Mouse (Mus musculus) hindbrain, embryonic 16.5 days (tissue): Measurements from ENCODE around the gene Lamtor5. TPM values are rescaled to one million over a fixed set of nuclear protein-coding genes. Genes with fewer than 3 reads are reported as not detected.
A peak's percentile ranks its signal among the peaks of the same experiment; 100 is the strongest.

Experiments used
- ATAC-seq: fragments of 200-750 bp; cut with Nextera tagmentation; 2 replicates; pipeline ENCODE4 v1.8.0; 2017; ENCODE audit warnings: moderate TSS enrichment, moderate library complexity
- H3K27ac ChIP-seq: fragments of 300-500 bp; sonication (generic); 2 replicates; pipeline ENCODE4 v1.5.1; 2014; ENCODE audit warnings: low read depth, mild to moderate bottlenecking, control low read depth, low read length, moderate library complexity
- H3K27me3 ChIP-seq: fragments of 300-500 bp; sonication (generic); replicated peaks from 2 replicates; pipeline ENCODE4 v1.6.1; 2014; ENCODE audit warnings: low read length; ENCODE audit not compliant: control insufficient read depth, insufficient read depth
- H3K36me3 ChIP-seq: fragments of 300-500 bp; sonication (generic); 2 replicates; pipeline ENCODE4 v1.6.1; 2014; ENCODE audit warnings: mild to moderate bottlenecking, low read length, moderate library complexity, mixed read lengths; ENCODE audit not compliant: control insufficient read depth, insufficient read depth
- H3K4me1 ChIP-seq: fragments of 300-500 bp; sonication (generic); 2 replicates; pipeline ENCODE4 v1.6.1; 2014; ENCODE audit warnings: low read depth, low read length; ENCODE audit not compliant: control insufficient read depth, insufficient read depth
- H3K4me2 ChIP-seq: fragments of 300-500 bp; sonication (generic); 2 replicates; pipeline ENCODE4 v1.6.1; 2014; ENCODE audit warnings: mild to moderate bottlenecking, low read length, control low read depth, moderate library complexity
- H3K4me3 ChIP-seq: fragments of 300-500 bp; sonication (generic); 2 replicates; pipeline ENCODE4 v1.5.1; 2014; ENCODE audit warnings: mild to moderate bottlenecking, low read length, control low read depth, moderate library complexity
- H3K9ac ChIP-seq: fragments of 300-500 bp; sonication (generic); 2 replicates; pipeline ENCODE4 v1.6.1; 2014; ENCODE audit warnings: low read depth, mild to moderate bottlenecking, control low read depth, low read length, moderate library complexity
- H3K9me3 ChIP-seq: fragments of 300-500 bp; sonication (generic); 2 replicates; pipeline ENCODE4 v1.6.1; 2014; ENCODE audit warnings: mild to moderate bottlenecking, low read length, moderate library complexity; ENCODE audit not compliant: control insufficient read depth
- WGBS: fragments of 180-500 bp; shearing (Covaris S2); extraction: QIAGEN DNeasy Blood & Tissue Kit; methylation state at CpG from one replicate; pipeline ENCODE4 v1.1.7; 2014; 5-methylcytosine and 5-hydroxymethylcytosine counted together
- polyA plus RNA-seq: library from polyadenylated mRNA; unstranded; fragments of >200 nt; fragmentation: Nextera tagmentation; extraction: Ambion mirVana; gene quantifications from 2 replicates; pipeline ENCODE4 v1.2.1, GENCODE M21; 2015

Lamtor5 gene
- polyA plus RNA-seq, 1 experiment from 2014 or later = 182 TPM

- H3K9ac ChIP-seq = no peak within 1 kb of the TSS
- 90% methylated on average over 9 of the region's 9 CpGs for WGBS
These were observed 39.1 kb upstream of the Lamtor5 start, which contains the start of gene Prok1 for GRCm38 (mm10) chr3:107239607-107240006. TSS of gene Prok1 (minus strand) at chr3:107239707.

DNA sequence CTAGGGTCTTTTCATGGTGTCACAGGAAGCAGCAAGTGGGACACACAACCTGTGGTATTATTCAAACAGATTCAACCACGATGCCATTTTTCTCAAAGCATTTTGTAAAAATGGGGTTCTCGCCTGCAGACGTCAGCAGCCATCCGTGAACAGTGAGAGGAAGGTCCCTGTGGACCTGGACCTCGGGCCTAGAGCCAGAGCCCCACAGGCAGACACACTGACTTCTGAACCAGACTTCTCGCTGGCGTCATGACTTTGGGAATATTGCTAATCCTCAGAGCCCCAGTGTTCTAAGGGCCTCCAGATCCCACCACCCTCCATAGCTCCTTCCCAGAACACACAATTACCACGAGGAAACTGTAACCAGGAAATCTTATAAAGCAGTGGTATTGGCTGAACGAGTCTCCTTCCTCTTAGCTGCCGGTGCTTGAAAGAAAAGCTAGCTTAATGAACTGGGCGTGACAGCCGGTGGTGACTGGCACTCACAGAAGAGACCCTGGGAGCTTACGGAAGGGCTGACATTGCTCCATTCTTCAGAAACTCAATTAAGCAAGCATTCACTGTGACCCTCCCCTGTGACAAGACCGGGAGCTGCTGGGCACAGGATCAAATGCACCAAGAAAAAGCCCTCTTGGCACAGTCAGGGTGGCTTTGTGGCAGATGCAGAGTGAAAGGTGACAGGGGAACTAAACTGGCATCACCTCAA is 37.1 kb upstream of the Lamtor5 start:
- Histone ChIP-seq H3K4me2 (0 out of 2 replicates have a peak overlapping the region, but pooled peaks have one; percentile 20), H3K27me3 (no peaks in the 10 kb centered on the region; the same call in 1 of the 2 replicates), H3K4me3 (no peak overlapping the region), H3K9ac (no peak overlapping the region), H3K27ac (no peak overlapping the region), H3K4me1 (peaks cover 5% of the 10 kb centered on the region), H3K9me3 (no peaks in the 10 kb centered on the region), H3K36me3 (no peaks in the 10 kb centered on the region)
- 20% methylated on average over 14 of the region's 14 CpGs for WGBS
- peak; percentile 78 for ATAC-seq

More at GRCm38 (mm10) chr3:107239607-107240006, 39.1 kb upstream of the Lamtor5 start, which contains the start of gene Prok1:
- no peaks in the 10 kb centered on the region; the same call in 1 of the 2 replicates for H3K27me3 ChIP-seq
- no peak within 1 kb of the TSS for H3K27ac ChIP-seq
- no peak within 1 kb of the TSS for H3K4me2 ChIP-seq
- no peak within 1 kb of the TSS for H3K4me3 ChIP-seq
- no peak for ATAC-seq
- H3K36me3 ChIP-seq = no peaks in the 10 kb centered on the region
- H3K4me1 ChIP-seq = peaks cover 5% of the 10 kb centered on the region
- no peaks in the 10 kb centered on the region for H3K9me3 ChIP-seq

- H3K4me1 ChIP-seq = peaks cover 3% of the 10 kb centered on the region; the same call in 1 of the 2 replicates
- no peaks in the 10 kb centered on the region; the same call in 1 of the 2 replicates for H3K27me3 ChIP-seq
- H3K9me3 ChIP-seq = no peaks in the 10 kb centered on the region
- H3K27ac ChIP-seq = no peak overlapping the region
- H3K4me2 ChIP-seq = no peak overlapping the region
- WGBS = 80% methylated on average over 6 of the region's 6 CpGs
- no peak for ATAC-seq
- no peak overlapping the region for H3K4me3 ChIP-seq
- H3K9ac ChIP-seq = no peak overlapping the region
- H3K36me3 ChIP-seq = no peaks in the 10 kb centered on the region
These were observed 31.8 kb upstream of the Lamtor5 start for GRCm38 (mm10) chr3:107246876-107247275.

DNA sequence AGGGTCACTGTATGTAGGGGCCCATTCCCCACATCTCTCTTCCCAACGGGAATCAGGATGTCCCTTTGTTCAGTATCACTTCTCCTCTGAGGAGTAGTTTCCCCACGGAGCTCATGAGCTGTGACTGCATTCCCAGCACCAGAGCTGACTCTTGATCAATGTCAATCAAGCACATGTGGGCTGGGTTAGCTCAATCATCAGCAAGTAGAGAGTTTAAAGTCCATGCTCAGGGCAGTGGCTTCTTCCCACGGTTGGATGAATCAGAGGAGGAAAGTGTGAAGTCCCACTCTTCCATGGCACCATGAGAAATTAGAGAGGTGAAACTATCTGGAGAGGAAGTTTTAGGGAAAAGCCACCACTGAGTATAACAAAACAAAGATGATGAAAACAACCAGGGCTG is 29.6 kb upstream of the Lamtor5 start:
- WGBS = 65% methylated on average over 3 of the region's 3 CpGs
- no peak for ATAC-seq
- H3K4me1 ChIP-seq = peaks cover 3% of the 10 kb centered on the region; the same call in 1 of the 2 replicates
- no peaks in the 10 kb centered on the region; the same call in 1 of the 2 replicates for H3K27me3 ChIP-seq
- no peak overlapping the region for H3K27ac ChIP-seq
- H3K4me2 ChIP-seq = no peak overlapping the region
- H3K36me3 ChIP-seq = no peaks in the 10 kb centered on the region
- no peak overlapping the region for H3K9ac ChIP-seq
- no peak overlapping the region for H3K4me3 ChIP-seq
- no peaks in the 10 kb centered on the region for H3K9me3 ChIP-seq

DNA sequence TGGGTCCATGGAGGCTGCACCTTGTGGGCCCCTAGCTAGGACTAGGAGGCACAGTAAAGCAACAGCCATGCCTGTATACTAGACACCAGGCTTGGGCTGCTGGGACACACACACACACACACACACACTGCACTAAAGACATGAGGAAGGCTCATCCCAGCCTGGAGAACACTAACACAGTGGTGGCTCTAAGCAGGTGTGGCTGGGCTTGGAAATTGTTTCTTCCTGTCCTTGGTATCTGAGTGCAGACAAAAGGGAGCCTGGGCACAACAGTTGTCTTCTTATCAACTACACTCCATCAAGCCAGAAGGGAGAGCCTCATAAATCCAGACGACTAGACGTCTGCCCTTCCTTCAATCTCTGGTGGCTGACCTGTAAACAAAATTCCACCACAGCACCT is 28.3 kb upstream of the Lamtor5 start:
- H3K9me3 ChIP-seq = no peaks in the 10 kb centered on the region
- no peak for ATAC-seq
- H3K27me3 ChIP-seq = no peaks in the 10 kb centered on the region
- no peaks in the 10 kb centered on the region for H3K36me3 ChIP-seq
- no peak overlapping the region for H3K4me2 ChIP-seq
- 79% methylated on average over 2 of the region's 2 CpGs for WGBS
- no peak overlapping the region for H3K27ac ChIP-seq
- H3K9ac ChIP-seq = no peak overlapping the region
- no peak overlapping the region for H3K4me3 ChIP-seq
- H3K4me1 ChIP-seq = peaks cover 3% of the 10 kb centered on the region; the same call in 1 of the 2 replicates

DNA sequence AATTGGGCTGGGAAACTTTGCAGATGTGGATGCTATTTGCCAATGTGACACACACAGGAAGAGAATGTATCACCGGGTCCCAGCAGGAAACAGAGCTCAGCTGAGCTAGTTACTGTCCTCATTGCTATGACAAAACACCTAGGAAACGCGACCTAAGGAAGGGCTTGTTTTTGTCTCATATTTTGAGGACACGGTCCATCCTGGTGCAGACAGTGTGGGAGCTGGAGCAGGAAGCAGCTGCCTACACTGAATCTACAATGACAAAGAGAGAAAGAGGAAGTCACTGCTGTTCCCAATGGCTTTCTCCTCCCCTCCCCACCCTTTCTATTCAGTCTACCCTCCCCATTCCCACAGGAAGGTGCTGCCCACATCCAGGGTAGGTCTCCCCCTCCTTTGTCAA is 26.6 kb upstream of the Lamtor5 start:
- H3K4me3 ChIP-seq = no peak overlapping the region
- no peak for ATAC-seq
- 77% methylated on average over 4 of the region's 4 CpGs for WGBS

DNA sequence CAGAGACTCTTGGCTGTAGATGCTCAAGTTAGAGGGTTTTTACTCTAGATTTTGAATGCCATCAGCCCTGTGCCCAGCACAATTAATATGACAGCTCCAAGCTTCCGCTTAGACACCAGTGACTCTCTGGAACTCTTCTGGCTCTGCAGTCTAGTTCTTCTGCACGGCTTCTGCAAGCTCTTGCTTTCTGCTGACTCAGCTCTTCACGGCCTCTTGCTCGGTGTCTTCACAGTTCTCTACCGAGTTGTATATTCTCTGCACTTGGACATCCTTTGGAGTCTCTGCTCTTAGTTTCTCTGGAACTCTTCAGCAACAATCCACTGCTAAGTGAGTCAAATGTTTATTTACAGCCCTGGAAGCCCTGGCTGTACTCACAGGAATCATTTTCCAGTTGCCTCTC is 24.7 kb upstream of the Lamtor5 start:
- no peaks in the 10 kb centered on the region for H3K36me3 ChIP-seq
- H3K27ac ChIP-seq = no peak overlapping the region
- H3K4me1 ChIP-seq = peaks cover 4% of the 10 kb centered on the region
- H3K27me3 ChIP-seq = no peaks in the 10 kb centered on the region
- no peak overlapping the region for H3K4me3 ChIP-seq
- no peak overlapping the region for H3K4me2 ChIP-seq
- ATAC-seq = no peak
- 79% methylated on average over 5 of the region's 5 CpGs for WGBS
- H3K9ac ChIP-seq = no peak overlapping the region
- H3K9me3 ChIP-seq = no peaks in the 10 kb centered on the region

More for the DNA sequence above, 26.6 kb upstream of the Lamtor5 start:
- peaks cover 3% of the 10 kb centered on the region; the same call in 1 of the 2 replicates for H3K4me1 ChIP-seq
- no peaks in the 10 kb centered on the region for H3K9me3 ChIP-seq
- no peaks in the 10 kb centered on the region for H3K36me3 ChIP-seq
- no peak overlapping the region for H3K4me2 ChIP-seq
- no peak overlapping the region for H3K27ac ChIP-seq
- H3K27me3 ChIP-seq = no peaks in the 10 kb centered on the region
- no peak overlapping the region for H3K9ac ChIP-seq

DNA sequence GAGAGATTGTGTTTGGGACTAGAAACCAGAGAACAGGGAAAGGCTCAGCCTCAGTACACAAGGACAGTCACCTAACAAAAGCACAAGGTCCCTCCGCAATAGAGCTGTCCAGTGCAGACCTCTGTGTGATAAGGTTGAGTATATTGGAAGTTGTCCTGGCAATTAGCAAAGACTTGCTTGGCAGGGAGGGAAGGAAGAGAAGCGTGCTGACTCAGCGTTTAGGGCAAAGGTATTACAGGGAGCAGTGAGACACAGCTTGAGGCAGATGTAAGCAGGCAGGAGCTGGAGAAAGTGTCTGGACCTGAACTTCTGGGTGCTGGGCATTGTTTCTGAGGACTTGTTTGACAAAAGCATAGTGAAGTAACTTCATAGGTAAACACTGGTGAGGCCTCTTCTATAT is 22.7 kb upstream of the Lamtor5 start:
- Histone ChIP-seq H3K4me2 (no peak overlapping the region), H3K27me3 (no peaks in the 10 kb centered on the region), H3K9ac (no peak overlapping the region), H3K4me3 (no peak overlapping the region), H3K36me3 (no peaks in the 10 kb centered on the region), H3K4me1 (peaks cover 7% of the 10 kb centered on the region), H3K9me3 (no peaks in the 10 kb centered on the region), H3K27ac (no peak overlapping the region)
- 82% methylated on average over 3 of the region's 3 CpGs for WGBS
- 0 out of 2 replicates have a peak, but pooled peaks have one; percentile 19 for ATAC-seq

- no peak overlapping the region for H3K4me3 ChIP-seq
- H3K27ac ChIP-seq = no peak overlapping the region
- 40% methylated on average over 7 of the region's 7 CpGs for WGBS
- no peaks in the 10 kb centered on the region for H3K36me3 ChIP-seq
- H3K9ac ChIP-seq = no peak overlapping the region
- peaks cover 7% of the 10 kb centered on the region for H3K4me1 ChIP-seq
- H3K4me2 ChIP-seq = no peak overlapping the region
- H3K27me3 ChIP-seq = no peaks in the 10 kb centered on the region
- peak; percentile 27; the same call in 1 of the 2 replicates for ATAC-seq
- no peaks in the 10 kb centered on the region for H3K9me3 ChIP-seq
These were observed 21.9 kb upstream of the Lamtor5 start for GRCm38 (mm10) chr3:107256724-107257123.
